Mouse (Mus musculus): ENCODE measurements around the gene Nr1i3. TPM values are rescaled to one million over a fixed set of nuclear protein-coding genes. Genes with fewer than 3 reads are reported as not detected.

The Nr1i3 gene
- polyA plus RNA-seq (2014; fragmentation: Illumina TruSeq; extraction: RNeasy Lipid Tissue Mini Kit (QIAGEN cat#74804); ENCODE audit: low replicate concordance), result 16.9 TPM

GRCm38 (mm10) chr1:171213801-171214496 lies at the start of gene Nr1i3:
Nr1i3 (plus strand) TSS chr1:171213970.

GRCm38 (mm10) chr1:171195887-171196397 lies 17.8 kb upstream of the Nr1i3 start, which contains the start of gene Pcp4l1:
Pcp4l1 (minus strand) TSS chr1:171196268.

GRCm38 (mm10) chr1:171222238-171223155 lies 8.7 kb downstream of the Nr1i3 start, which contains the start of gene Tomm40l:
Tomm40l (minus strand) TSS chr1:171222514.

GRCm38 (mm10) chr1:171224857-171225256 lies 11.1 kb downstream of the Nr1i3 start, which contains the start of gene Apoa2:
Apoa2 (plus strand) TSS chr1:171225054.

GRCm38 (mm10) chr1:171234126-171234525 lies 20.4 kb downstream of the Nr1i3 start, which contains the start of gene Fcer1g:
Fcer1g (minus strand) TSS chr1:171234365.

GRCm38 (mm10) chr1:171249913-171250600 lies 36.3 kb downstream of the Nr1i3 start, which contains the start of gene Adamts4:
Adamts4 (plus strand) TSS chr1:171250421.

GRCm38 (mm10) chr1:171250680-171251593 lies 37.2 kb downstream of the Nr1i3 start, which contains the start of gene Ndufs2:
Ndufs2 (minus strand) TSS chr1:171251388.

GRCm38 (mm10) chr1:171269848-171270572 lies 56.2 kb downstream of the Nr1i3 start, which contains the start of gene B4galt3:
B4galt3 (plus strand) TSS chr1:171270328.

Other genes starting within 250 kb of the Nr1i3 start
- 17.6 TPM for gene Fcgr2b, start 237.4 kb upstream of the Nr1i3 start, polyA plus RNA-seq (2014; fragmentation: Illumina TruSeq; extraction: RNeasy Lipid Tissue Mini Kit (QIAGEN cat#74804); ENCODE audit: low replicate concordance)
- 9.9 TPM for gene Fcgr4, start 195.1 kb upstream of the Nr1i3 start, polyA plus RNA-seq (2014; fragmentation: Illumina TruSeq; extraction: RNeasy Lipid Tissue Mini Kit (QIAGEN cat#74804); ENCODE audit: low replicate concordance)
- 11.7 TPM for gene Fcgr3, start 149.0 kb upstream of the Nr1i3 start, polyA plus RNA-seq (2014; fragmentation: Illumina TruSeq; extraction: RNeasy Lipid Tissue Mini Kit (QIAGEN cat#74804); ENCODE audit: low replicate concordance)
- gene Cfap126, start 100.1 kb upstream of the Nr1i3 start, polyA plus RNA-seq (2014; fragmentation: Illumina TruSeq; extraction: RNeasy Lipid Tissue Mini Kit (QIAGEN cat#74804); ENCODE audit: low replicate concordance), result 1.9 TPM
- gene Sdhc, start 63.4 kb upstream of the Nr1i3 start, polyA plus RNA-seq (2014; fragmentation: Illumina TruSeq; extraction: RNeasy Lipid Tissue Mini Kit (QIAGEN cat#74804); ENCODE audit: low replicate concordance), result 37.0 TPM
- gene Mpz, start 63.3 kb upstream of the Nr1i3 start, polyA plus RNA-seq (2014; fragmentation: Illumina TruSeq; extraction: RNeasy Lipid Tissue Mini Kit (QIAGEN cat#74804); ENCODE audit: low replicate concordance), result 0.48 TPM
- 13.4 TPM for gene Pcp4l1, start 17.7 kb upstream of the Nr1i3 start, polyA plus RNA-seq (2014; fragmentation: Illumina TruSeq; extraction: RNeasy Lipid Tissue Mini Kit (QIAGEN cat#74804); ENCODE audit: low replicate concordance)
- 5.1 TPM for gene Tomm40l, start 8.5 kb downstream of the Nr1i3 start, polyA plus RNA-seq (2014; fragmentation: Illumina TruSeq; extraction: RNeasy Lipid Tissue Mini Kit (QIAGEN cat#74804); ENCODE audit: low replicate concordance)
- 4.2 TPM for gene Apoa2, start 11.1 kb downstream of the Nr1i3 start, polyA plus RNA-seq (2014; fragmentation: Illumina TruSeq; extraction: RNeasy Lipid Tissue Mini Kit (QIAGEN cat#74804); ENCODE audit: low replicate concordance)
- 41.4 TPM for gene Fcer1g, start 20.4 kb downstream of the Nr1i3 start, polyA plus RNA-seq (2014; fragmentation: Illumina TruSeq; extraction: RNeasy Lipid Tissue Mini Kit (QIAGEN cat#74804); ENCODE audit: low replicate concordance)
- gene Adamts4, start 36.5 kb downstream of the Nr1i3 start, polyA plus RNA-seq (2014; fragmentation: Illumina TruSeq; extraction: RNeasy Lipid Tissue Mini Kit (QIAGEN cat#74804); ENCODE audit: low replicate concordance), result 1.5 TPM
- 44.8 TPM for gene Ndufs2, start 37.4 kb downstream of the Nr1i3 start, polyA plus RNA-seq (2014; fragmentation: Illumina TruSeq; extraction: RNeasy Lipid Tissue Mini Kit (QIAGEN cat#74804); ENCODE audit: low replicate concordance)
- gene B4galt3, start 56.4 kb downstream of the Nr1i3 start, polyA plus RNA-seq (2014; fragmentation: Illumina TruSeq; extraction: RNeasy Lipid Tissue Mini Kit (QIAGEN cat#74804); ENCODE audit: low replicate concordance), result 8.8 TPM
- gene Ppox, start 67.2 kb downstream of the Nr1i3 start, polyA plus RNA-seq (2014; fragmentation: Illumina TruSeq; extraction: RNeasy Lipid Tissue Mini Kit (QIAGEN cat#74804); ENCODE audit: low replicate concordance), result 6.8 TPM
- 15.5 TPM for gene Usp21, start 74.0 kb downstream of the Nr1i3 start, polyA plus RNA-seq (2014; fragmentation: Illumina TruSeq; extraction: RNeasy Lipid Tissue Mini Kit (QIAGEN cat#74804); ENCODE audit: low replicate concordance)
- gene Ufc1, start 81.1 kb downstream of the Nr1i3 start, polyA plus RNA-seq (2014; fragmentation: Illumina TruSeq; extraction: RNeasy Lipid Tissue Mini Kit (QIAGEN cat#74804); ENCODE audit: low replicate concordance), result 59.2 TPM
- 13.8 TPM for gene Dedd, start 115.2 kb downstream of the Nr1i3 start, polyA plus RNA-seq (2014; fragmentation: Illumina TruSeq; extraction: RNeasy Lipid Tissue Mini Kit (QIAGEN cat#74804); ENCODE audit: low replicate concordance)
- gene Nit1, start 131.7 kb downstream of the Nr1i3 start, polyA plus RNA-seq (2014; fragmentation: Illumina TruSeq; extraction: RNeasy Lipid Tissue Mini Kit (QIAGEN cat#74804); ENCODE audit: low replicate concordance), result 20.1 TPM
- 12.8 TPM for gene Pfdn2, start 131.7 kb downstream of the Nr1i3 start, polyA plus RNA-seq (2014; fragmentation: Illumina TruSeq; extraction: RNeasy Lipid Tissue Mini Kit (QIAGEN cat#74804); ENCODE audit: low replicate concordance)
- gene Klhdc9, start 146.8 kb downstream of the Nr1i3 start, polyA plus RNA-seq (2014; fragmentation: Illumina TruSeq; extraction: RNeasy Lipid Tissue Mini Kit (QIAGEN cat#74804); ENCODE audit: low replicate concordance), result not detected
- not detected for gene Nectin4, start 156.1 kb downstream of the Nr1i3 start, polyA plus RNA-seq (2014; fragmentation: Illumina TruSeq; extraction: RNeasy Lipid Tissue Mini Kit (QIAGEN cat#74804); ENCODE audit: low replicate concordance)
- gene Arhgap30, start 175.0 kb downstream of the Nr1i3 start, polyA plus RNA-seq (2014; fragmentation: Illumina TruSeq; extraction: RNeasy Lipid Tissue Mini Kit (QIAGEN cat#74804); ENCODE audit: low replicate concordance), result 9.9 TPM
- gene Usf1, start 197.3 kb downstream of the Nr1i3 start, polyA plus RNA-seq (2014; fragmentation: Illumina TruSeq; extraction: RNeasy Lipid Tissue Mini Kit (QIAGEN cat#74804); ENCODE audit: low replicate concordance), result not detected
- 3.1 TPM for gene Tstd1, start 204.9 kb downstream of the Nr1i3 start, polyA plus RNA-seq (2014; fragmentation: Illumina TruSeq; extraction: RNeasy Lipid Tissue Mini Kit (QIAGEN cat#74804); ENCODE audit: low replicate concordance)
- 54.7 TPM for gene F11r, start 223.6 kb downstream of the Nr1i3 start, polyA plus RNA-seq (2014; fragmentation: Illumina TruSeq; extraction: RNeasy Lipid Tissue Mini Kit (QIAGEN cat#74804); ENCODE audit: low replicate concordance)

Data from small intestine, adult 10 weeks (tissue).